Mouse (Mus musculus): ENCODE measurements at regions not wholly inside any gene's neighbourhood (a gene's known extent, or its start where the extent isn't known, plus 50 kb on each side); places are given as distances from the start of the nearest gene placed in this dataset.

- H3K4me3 ChIP-seq (ENCODE audit: low read depth, low read length), result no peak overlapping the region
- H3K4me1 ChIP-seq (ENCODE audit: insufficient read depth, low read depth, low read length), result no peaks in the 10 kb centered on the region
- H3K36me3 ChIP-seq (replicated peaks), result no peaks in the 10 kb centered on the region
- H3K27me3 ChIP-seq (ENCODE audit: insufficient read depth, low read length), result no peaks in the 10 kb centered on the region
- H3K9me3 ChIP-seq (replicated peaks), result peaks cover 40% of the 10 kb centered on the region
- TF ChIP-seq CTCF (IDR thresholded peaks at IDR 0.05; ENCODE audit: low read depth, low read length) (no peak), TAL1 (conservative IDR thresholded peaks at IDR 0.05; ENCODE audit: low read depth, low read length) (no peak), GATA1 (IDR thresholded peaks at IDR 0.05; ENCODE audit: borderline replicate concordance, low read length) (no peak), POLR2AphosphoS5 (IDR thresholded peaks at IDR 0.05; ENCODE audit: insufficient replicate concordance, low read depth, low read length) (no peak), GATA2 (IDR thresholded peaks at IDR 0.05; ENCODE audit: borderline replicate concordance, low read depth, low read length) (no peak)
- no peak for ATAC-seq (ENCODE audit: extremely low read depth, insufficient number of reproducible peaks, low FRiP score, poor library complexity, severe bottlenecking)
- no peak for DNase-seq (ENCODE audit: low spot score)
These were observed 107.3 kb upstream of the Tmem150c start for GRCm38 (mm10) chr5:100266671-100267510.

- Histone ChIP-seq H3K27me3 (ENCODE audit: insufficient read depth, low read length) (no peaks in the 10 kb centered on the region), H3K9me3 (replicated peaks) (peaks cover 36% of the 10 kb centered on the region), H3K36me3 (replicated peaks) (no peaks in the 10 kb centered on the region), H3K4me1 (ENCODE audit: insufficient read depth, low read depth, low read length) (no peaks in the 10 kb centered on the region), H3K4me3 (ENCODE audit: low read depth, low read length) (no peak overlapping the region)
- TF ChIP-seq GATA2 (IDR thresholded peaks at IDR 0.05; ENCODE audit: borderline replicate concordance, low read depth, low read length) (no peak), GATA1 (IDR thresholded peaks at IDR 0.05; ENCODE audit: borderline replicate concordance, low read length) (no peak), POLR2AphosphoS5 (IDR thresholded peaks at IDR 0.05; ENCODE audit: insufficient replicate concordance, low read depth, low read length) (no peak), CTCF (IDR thresholded peaks at IDR 0.05; ENCODE audit: low read depth, low read length) (no peak), TAL1 (conservative IDR thresholded peaks at IDR 0.05; ENCODE audit: low read depth, low read length) (no peak)
- no peak for ATAC-seq (ENCODE audit: extremely low read depth, insufficient number of reproducible peaks, low FRiP score, poor library complexity, severe bottlenecking)
- DNase-seq (ENCODE audit: low spot score), result no peak
These were observed 100.4 kb upstream of the Tmem150c start for GRCm38 (mm10) chr5:100259803-100260693.

GRCm38 (mm10) chr5:100258952-100259710, 99.5 kb upstream of the Tmem150c start:
- no peaks in the 10 kb centered on the region for H3K4me1 ChIP-seq (ENCODE audit: insufficient read depth, low read depth, low read length)
- no peak for TF ChIP-seq GATA2 (IDR thresholded peaks at IDR 0.05; ENCODE audit: borderline replicate concordance, low read depth, low read length)
- no peaks in the 10 kb centered on the region for H3K27me3 ChIP-seq (ENCODE audit: insufficient read depth, low read length)
- H3K36me3 ChIP-seq (replicated peaks), result no peaks in the 10 kb centered on the region
- H3K9me3 ChIP-seq (replicated peaks), result peaks cover 42% of the 10 kb centered on the region
- ATAC-seq (ENCODE audit: extremely low read depth, insufficient number of reproducible peaks, low FRiP score, poor library complexity, severe bottlenecking) (no peak), DNase-seq (ENCODE audit: low spot score) (no peak)
- H3K4me3 ChIP-seq (ENCODE audit: low read depth, low read length), result no peak overlapping the region

- no peak overlapping the region for H3K4me3 ChIP-seq (ENCODE audit: low read depth, low read length)
- DNase-seq (ENCODE audit: low spot score) (no peak), ATAC-seq (ENCODE audit: extremely low read depth, insufficient number of reproducible peaks, low FRiP score, poor library complexity, severe bottlenecking) (no peak)
- TF ChIP-seq TAL1 (conservative IDR thresholded peaks at IDR 0.05; ENCODE audit: low read depth, low read length), result no peak
- no peak for TF ChIP-seq POLR2AphosphoS5 (IDR thresholded peaks at IDR 0.05; ENCODE audit: insufficient replicate concordance, low read depth, low read length)
- no peak for TF ChIP-seq CTCF (IDR thresholded peaks at IDR 0.05; ENCODE audit: low read depth, low read length)
- TF ChIP-seq GATA1 (IDR thresholded peaks at IDR 0.05; ENCODE audit: borderline replicate concordance, low read length), result no peak
- TF ChIP-seq GATA2 (IDR thresholded peaks at IDR 0.05; ENCODE audit: borderline replicate concordance, low read depth, low read length), result no peak
- H3K36me3 ChIP-seq (replicated peaks), result no peaks in the 10 kb centered on the region
- H3K4me1 ChIP-seq (ENCODE audit: insufficient read depth, low read depth, low read length), result no peaks in the 10 kb centered on the region
- peaks cover 45% of the 10 kb centered on the region for H3K9me3 ChIP-seq (replicated peaks)
- H3K27me3 ChIP-seq (ENCODE audit: insufficient read depth, low read length), result no peaks in the 10 kb centered on the region
These were observed 95.7 kb upstream of the Tmem150c start for GRCm38 (mm10) chr5:100255276-100255675.

GRCm38 (mm10) chr5:100252036-100252435, 92.4 kb upstream of the Tmem150c start:
- no peak for TF ChIP-seq TAL1 (conservative IDR thresholded peaks at IDR 0.05; ENCODE audit: low read depth, low read length)
- TF ChIP-seq GATA1 (IDR thresholded peaks at IDR 0.05; ENCODE audit: borderline replicate concordance, low read length), result no peak
- TF ChIP-seq POLR2AphosphoS5 (IDR thresholded peaks at IDR 0.05; ENCODE audit: insufficient replicate concordance, low read depth, low read length), result no peak
- TF ChIP-seq CTCF (IDR thresholded peaks at IDR 0.05; ENCODE audit: low read depth, low read length), result no peak
- TF ChIP-seq GATA2 (IDR thresholded peaks at IDR 0.05; ENCODE audit: borderline replicate concordance, low read depth, low read length), result no peak
- ATAC-seq (ENCODE audit: extremely low read depth, insufficient number of reproducible peaks, low FRiP score, poor library complexity, severe bottlenecking), result no peak
- Histone ChIP-seq H3K9me3 (replicated peaks) (peaks cover 35% of the 10 kb centered on the region), H3K4me3 (ENCODE audit: low read depth, low read length) (no peak overlapping the region), H3K27me3 (ENCODE audit: insufficient read depth, low read length) (no peaks in the 10 kb centered on the region), H3K4me1 (ENCODE audit: insufficient read depth, low read depth, low read length) (no peaks in the 10 kb centered on the region), H3K36me3 (replicated peaks) (no peaks in the 10 kb centered on the region)
- no peak for DNase-seq (ENCODE audit: low spot score)
